Mouse (Mus musculus): ENCODE results near the gene Scn2b. TPM values are rescaled to one million over a fixed set of nuclear protein-coding genes. Genes with fewer than 3 reads are reported as not detected.

Gene Scn2b
- polyA plus RNA-seq, 1 experiment from 2014 or later: 3.2 TPM

GRCm38 (mm10) chr9:45122209-45122761 lies 4.7 kb downstream of the Scn2b start:
- 24% methylated on average over 9 of the region's 9 CpGs for WGBS (ENCODE audit: insufficient replicate concordance)
- peak; percentile 50 for ATAC-seq (replicated peaks; ENCODE audit: insufficient number of reproducible peaks, low FRiP score, low TSS enrichment)

GRCm38 (mm10) chr9:45125211-45125610 lies 7.6 kb downstream of the Scn2b start:
- H3K27ac ChIP-seq (ENCODE audit: low read depth, low read length): no peak overlapping the region
- H3K4me2 ChIP-seq: no peak overlapping the region
- peaks cover 7% of the 10 kb centered on the region; the same call in 1 of the 2 replicates for H3K4me1 ChIP-seq (ENCODE audit: control insufficient read depth, insufficient read depth, low read length)
- no peak overlapping the region for H3K9ac ChIP-seq (ENCODE audit: low read depth, low read length)
- H3K9me3 ChIP-seq (replicated peaks; ENCODE audit: control insufficient read depth, low read length): no peaks in the 10 kb centered on the region
- no peaks in the 10 kb centered on the region for H3K36me3 ChIP-seq (ENCODE audit: control insufficient read depth, insufficient read depth, low read length)
- WGBS (ENCODE audit: insufficient replicate concordance): 83% methylated on average over 14 of the region's 14 CpGs
- no peak overlapping the region for H3K4me3 ChIP-seq (ENCODE audit: low read depth, low read length)
- H3K27me3 ChIP-seq (ENCODE audit: control insufficient read depth, insufficient read depth, low read length): peaks cover 6% of the 10 kb centered on the region
- no peak for ATAC-seq (replicated peaks; ENCODE audit: insufficient number of reproducible peaks, low FRiP score, low TSS enrichment)

More at GRCm38 (mm10) chr9:45122209-45122761, 4.7 kb downstream of the Scn2b start:
- no peaks in the 10 kb centered on the region for H3K36me3 ChIP-seq (ENCODE audit: control insufficient read depth, insufficient read depth, low read length)
- no peak overlapping the region for H3K4me3 ChIP-seq (ENCODE audit: low read depth, low read length)
- H3K4me2 ChIP-seq: peak overlapping the region; percentile 53
- peaks cover 7% of the 10 kb centered on the region; the same call in 1 of the 2 replicates for H3K4me1 ChIP-seq (ENCODE audit: control insufficient read depth, insufficient read depth, low read length)
- H3K9ac ChIP-seq (ENCODE audit: low read depth, low read length): peak overlapping the region; percentile 29; the same call in 1 of the 2 replicates
- no peak overlapping the region for H3K27ac ChIP-seq (ENCODE audit: low read depth, low read length)
- no peaks in the 10 kb centered on the region for H3K9me3 ChIP-seq (replicated peaks; ENCODE audit: control insufficient read depth, low read length)
- H3K27me3 ChIP-seq (ENCODE audit: control insufficient read depth, insufficient read depth, low read length): no peaks in the 10 kb centered on the region; the same call in none of the 2 replicates

GRCm38 (mm10) chr9:45126941-45127340 lies 9.4 kb downstream of the Scn2b start:
- 46% methylated on average over 7 of the region's 7 CpGs for WGBS (ENCODE audit: insufficient replicate concordance)
- Histone ChIP-seq H3K36me3 (ENCODE audit: control insufficient read depth, insufficient read depth, low read length) (no peaks in the 10 kb centered on the region), H3K4me3 (ENCODE audit: low read depth, low read length) (no peak overlapping the region), H3K27me3 (ENCODE audit: control insufficient read depth, insufficient read depth, low read length) (peaks cover 9% of the 10 kb centered on the region), H3K9me3 (replicated peaks; ENCODE audit: control insufficient read depth, low read length) (no peaks in the 10 kb centered on the region), H3K27ac (ENCODE audit: low read depth, low read length) (no peak overlapping the region), H3K4me2 (no peak overlapping the region), H3K9ac (ENCODE audit: low read depth, low read length) (no peak overlapping the region), H3K4me1 (ENCODE audit: control insufficient read depth, insufficient read depth, low read length) (peaks cover 5% of the 10 kb centered on the region; the same call in 1 of the 2 replicates)
- no peak for ATAC-seq (replicated peaks; ENCODE audit: insufficient number of reproducible peaks, low FRiP score, low TSS enrichment)

- Histone ChIP-seq H3K4me3 (ENCODE audit: low read depth, low read length) (no peak overlapping the region), H3K9me3 (replicated peaks; ENCODE audit: control insufficient read depth, low read length) (no peaks in the 10 kb centered on the region), H3K4me1 (ENCODE audit: control insufficient read depth, insufficient read depth, low read length) (no peaks in the 10 kb centered on the region), H3K27ac (ENCODE audit: low read depth, low read length) (no peak overlapping the region), H3K36me3 (ENCODE audit: control insufficient read depth, insufficient read depth, low read length) (no peaks in the 10 kb centered on the region), H3K4me2 (no peak overlapping the region), H3K9ac (ENCODE audit: low read depth, low read length) (no peak overlapping the region), H3K27me3 (ENCODE audit: control insufficient read depth, insufficient read depth, low read length) (peaks cover 14% of the 10 kb centered on the region)
- ATAC-seq (replicated peaks; ENCODE audit: insufficient number of reproducible peaks, low FRiP score, low TSS enrichment): no peak
- WGBS (ENCODE audit: insufficient replicate concordance): 78% methylated on average over 3 of the region's 3 CpGs
Observed at GRCm38 (mm10) chr9:45130119-45130518, 12.5 kb downstream of the Scn2b start.

- no peak for ATAC-seq (replicated peaks; ENCODE audit: insufficient number of reproducible peaks, low FRiP score, low TSS enrichment)
- no peak overlapping the region for H3K4me2 ChIP-seq
- H3K9me3 ChIP-seq (replicated peaks; ENCODE audit: control insufficient read depth, low read length): no peaks in the 10 kb centered on the region
- peaks cover 30% of the 10 kb centered on the region for H3K4me1 ChIP-seq (ENCODE audit: control insufficient read depth, insufficient read depth, low read length)
- H3K27me3 ChIP-seq (ENCODE audit: control insufficient read depth, insufficient read depth, low read length): peaks cover 28% of the 10 kb centered on the region
- WGBS (ENCODE audit: insufficient replicate concordance): 13% methylated on average over 5 of the region's 5 CpGs
- H3K9ac ChIP-seq (ENCODE audit: low read depth, low read length): no peak overlapping the region
- H3K36me3 ChIP-seq (ENCODE audit: control insufficient read depth, insufficient read depth, low read length): no peaks in the 10 kb centered on the region
- no peak overlapping the region for H3K4me3 ChIP-seq (ENCODE audit: low read depth, low read length)
- H3K27ac ChIP-seq (ENCODE audit: low read depth, low read length): no peak overlapping the region
Observed at GRCm38 (mm10) chr9:45133484-45134310, 16.1 kb downstream of the Scn2b start.

- no peak for ATAC-seq (replicated peaks; ENCODE audit: insufficient number of reproducible peaks, low FRiP score, low TSS enrichment)
- H3K27ac ChIP-seq (ENCODE audit: low read depth, low read length): peak overlapping the region; percentile 30; the same call in 1 of the 2 replicates
- H3K4me2 ChIP-seq: peak overlapping the region; percentile 1; the same call in 1 of the 2 replicates
- H3K4me3 ChIP-seq (ENCODE audit: low read depth, low read length): no peak overlapping the region
- H3K27me3 ChIP-seq (ENCODE audit: control insufficient read depth, insufficient read depth, low read length): peaks cover 42% of the 10 kb centered on the region
- no peaks in the 10 kb centered on the region for H3K36me3 ChIP-seq (ENCODE audit: control insufficient read depth, insufficient read depth, low read length)
- WGBS (ENCODE audit: insufficient replicate concordance): 4% methylated on average over 7 of the region's 7 CpGs
- H3K4me1 ChIP-seq (ENCODE audit: control insufficient read depth, insufficient read depth, low read length): peaks cover 39% of the 10 kb centered on the region
- no peak overlapping the region for H3K9ac ChIP-seq (ENCODE audit: low read depth, low read length)
- no peaks in the 10 kb centered on the region for H3K9me3 ChIP-seq (replicated peaks; ENCODE audit: control insufficient read depth, low read length)
Observed at GRCm38 (mm10) chr9:45136442-45137169, 19.0 kb downstream of the Scn2b start.

GRCm38 (mm10) chr9:45138191-45139032 lies 20.8 kb downstream of the Scn2b start, which contains the start of gene Scn4b:
Scn4b (plus strand) TSS chr9:45138395.
- H3K4me3 ChIP-seq (ENCODE audit: low read depth, low read length): peak within 1 kb of the TSS; percentile 60
- ATAC-seq (replicated peaks; ENCODE audit: insufficient number of reproducible peaks, low FRiP score, low TSS enrichment): no peak
- no peak within 1 kb of the TSS; the same call in 1 of the 2 replicates for H3K27ac ChIP-seq (ENCODE audit: low read depth, low read length)
- peak within 1 kb of the TSS; percentile 59; the same call in 1 of the 2 replicates for H3K9ac ChIP-seq (ENCODE audit: low read depth, low read length)
- peaks cover 40% of the 10 kb centered on the region for H3K4me1 ChIP-seq (ENCODE audit: control insufficient read depth, insufficient read depth, low read length)
- H3K27me3 ChIP-seq (ENCODE audit: control insufficient read depth, insufficient read depth, low read length): peaks cover 54% of the 10 kb centered on the region
- peak within 1 kb of the TSS; percentile 94 for H3K4me2 ChIP-seq
- WGBS (ENCODE audit: insufficient replicate concordance): under 1% methylated on average over 70 of the region's 76 CpGs
- no peaks in the 10 kb centered on the region for H3K9me3 ChIP-seq (replicated peaks; ENCODE audit: control insufficient read depth, low read length)
- H3K36me3 ChIP-seq (ENCODE audit: control insufficient read depth, insufficient read depth, low read length): no peaks in the 10 kb centered on the region

- H3K9ac ChIP-seq (ENCODE audit: low read depth, low read length): no peak overlapping the region
- no peak for ATAC-seq (replicated peaks; ENCODE audit: insufficient number of reproducible peaks, low FRiP score, low TSS enrichment)
- H3K4me1 ChIP-seq (ENCODE audit: control insufficient read depth, insufficient read depth, low read length): peaks cover 40% of the 10 kb centered on the region
- no peaks in the 10 kb centered on the region for H3K9me3 ChIP-seq (replicated peaks; ENCODE audit: control insufficient read depth, low read length)
- peaks cover 58% of the 10 kb centered on the region for H3K27me3 ChIP-seq (ENCODE audit: control insufficient read depth, insufficient read depth, low read length)
- H3K4me2 ChIP-seq: peak overlapping the region; percentile 94
- no peaks in the 10 kb centered on the region for H3K36me3 ChIP-seq (ENCODE audit: control insufficient read depth, insufficient read depth, low read length)
- peak overlapping the region; percentile 60 for H3K4me3 ChIP-seq (ENCODE audit: low read depth, low read length)
- H3K27ac ChIP-seq (ENCODE audit: low read depth, low read length): no peak overlapping the region
- WGBS (ENCODE audit: insufficient replicate concordance): 4% methylated on average over 7 of the region's 7 CpGs
Observed at GRCm38 (mm10) chr9:45139082-45139481, 21.5 kb downstream of the Scn2b start.
